Mouse (Mus musculus): ENCODE data around the gene Shank2. TPM values are rescaled to one million over a fixed set of nuclear protein-coding genes. Genes with fewer than 3 reads are reported as not detected.

Gene Shank2
- total RNA-seq, 1 experiment from 2014 or later, result 5.6 TPM

Small RNA genes within 50 kb of the gene (microRNA-seq; reads per million reads assigned to microRNA genes)
- 3.0 to 7.6 reads per million in 2 experiments for gene Mir3105

Other genes with a start within 250 kb of the Shank2 start
- 26.0 and 36.8 TPM in 2 replicates for gene Osbpl5, start 244.9 kb upstream of the Shank2 start, total RNA-seq (2021)
- 0.85 and 1.5 TPM in 2 replicates for gene Mrgprg, start 234.9 kb upstream of the Shank2 start, total RNA-seq (2021)
- gene Mrgpre, start 217.4 kb upstream of the Shank2 start, total RNA-seq (2021), result 2.1 and 2.7 TPM in 2 replicates
- gene Nadsyn1, start 179.1 kb upstream of the Shank2 start, total RNA-seq (2021), result 12.7 and 16.3 TPM in 2 replicates
- 498 and 535 TPM in 2 replicates for gene Dhcr7, start 178.8 kb upstream of the Shank2 start, total RNA-seq (2021)
- gene Gm498, start 135.1 kb upstream of the Shank2 start, total RNA-seq (2021), result not detected in 2 replicates

Measured in adrenal gland, postnatal 14 days (tissue).